Mouse (Mus musculus): ENCODE results near the gene Kcnj1. TPM values are rescaled to one million over a fixed set of nuclear protein-coding genes. Genes with fewer than 3 reads are reported as not detected.

The Kcnj1 gene
- polyA plus RNA-seq, 1 experiment from 2014 or later: not detected

DNA sequence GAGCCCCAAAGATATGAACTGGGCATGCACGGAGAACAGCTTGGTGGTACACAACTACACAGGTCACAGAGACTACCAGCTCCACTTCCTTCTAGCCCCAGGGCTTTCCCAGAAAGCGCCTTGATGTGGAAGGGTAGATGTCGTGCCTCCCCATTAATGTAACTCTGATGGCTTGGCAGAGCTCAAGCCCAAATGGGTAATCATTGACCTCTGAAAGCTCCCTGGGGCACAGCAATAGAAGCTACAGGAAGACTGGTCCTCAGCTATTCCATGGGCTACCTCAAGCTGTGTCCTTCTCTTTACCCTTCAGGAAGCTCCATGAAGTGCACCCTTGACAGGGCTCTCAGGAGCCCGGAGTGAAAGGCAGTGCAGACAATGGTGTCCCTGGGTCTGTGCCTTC is 12.6 kb downstream of the Kcnj1 start:
- Histone ChIP-seq H3K36me3 (ENCODE audit: control insufficient read depth, insufficient read depth, low read length) (no peaks in the 10 kb centered on the region), H3K4me3 (ENCODE audit: low read depth, low read length) (no peak overlapping the region), H3K4me2 (no peak overlapping the region), H3K9ac (ENCODE audit: low read depth, low read length) (no peak overlapping the region), H3K27ac (ENCODE audit: low read depth, low read length) (no peak overlapping the region), H3K4me1 (replicated peaks; ENCODE audit: control insufficient read depth, insufficient read depth, low read length) (no peaks in the 10 kb centered on the region), H3K9me3 (ENCODE audit: control insufficient read depth, low read length) (no peaks in the 10 kb centered on the region), H3K27me3 (replicated peaks; ENCODE audit: control insufficient read depth, insufficient read depth, low read length) (no peaks in the 10 kb centered on the region)
- DNase-seq (ENCODE audit: low spot score): no peak
- ATAC-seq (replicated peaks; ENCODE audit: low FRiP score): no peak
- WGBS: 75% methylated on average over 4 of the region's 4 CpGs

DNA sequence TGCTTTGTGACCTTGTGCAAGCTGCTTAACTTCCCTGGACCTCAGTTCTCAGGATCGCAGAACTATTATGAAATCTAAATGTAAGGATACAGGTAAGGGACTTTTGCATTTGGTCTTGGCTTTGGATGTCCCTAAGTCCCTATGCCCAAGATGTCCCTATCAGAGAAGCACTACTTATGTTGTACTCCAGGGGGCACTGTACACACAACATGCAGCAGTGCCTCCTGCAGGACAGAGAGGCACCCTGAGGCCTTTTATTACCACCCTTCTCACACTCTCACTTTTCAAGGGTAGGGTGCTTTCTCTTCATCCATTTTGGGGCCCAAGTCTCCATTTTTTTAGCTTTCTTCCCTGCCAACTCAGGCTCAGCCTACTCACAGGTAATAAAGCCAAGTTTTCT is 15.8 kb downstream of the Kcnj1 start:
- Histone ChIP-seq H3K9me3 (ENCODE audit: control insufficient read depth, low read length) (no peaks in the 10 kb centered on the region), H3K4me2 (no peak overlapping the region), H3K27ac (ENCODE audit: low read depth, low read length) (no peak overlapping the region), H3K9ac (ENCODE audit: low read depth, low read length) (no peak overlapping the region), H3K27me3 (replicated peaks; ENCODE audit: control insufficient read depth, insufficient read depth, low read length) (no peaks in the 10 kb centered on the region), H3K4me1 (replicated peaks; ENCODE audit: control insufficient read depth, insufficient read depth, low read length) (no peaks in the 10 kb centered on the region), H3K4me3 (ENCODE audit: low read depth, low read length) (no peak overlapping the region), H3K36me3 (ENCODE audit: control insufficient read depth, insufficient read depth, low read length) (no peaks in the 10 kb centered on the region)
- WGBS: 84% methylated on average over 1 of the region's 1 CpGs
- ATAC-seq (replicated peaks; ENCODE audit: low FRiP score): no peak
- DNase-seq (ENCODE audit: low spot score): no peak

DNA sequence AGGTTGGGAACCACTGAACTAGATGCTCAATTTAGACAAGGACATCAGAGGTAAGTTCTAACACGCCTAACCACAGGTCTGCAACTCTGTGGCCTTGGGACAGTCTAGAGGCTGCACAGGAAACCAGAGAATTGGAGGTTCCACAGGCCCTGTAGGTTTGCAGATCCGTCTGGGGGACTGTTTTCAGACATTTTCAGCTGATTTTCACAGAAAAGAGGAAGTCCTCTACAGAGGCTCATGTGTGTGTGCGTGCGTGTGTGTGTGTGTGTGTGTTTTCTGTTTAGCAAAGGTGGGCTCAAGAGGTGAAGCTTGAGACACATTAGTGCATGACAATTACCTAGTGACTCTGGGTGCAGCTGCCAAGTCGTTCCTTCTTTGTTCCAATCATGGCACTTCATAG is 18.8 kb downstream of the Kcnj1 start:
- no peaks in the 10 kb centered on the region for H3K9me3 ChIP-seq (ENCODE audit: control insufficient read depth, low read length)
- no peaks in the 10 kb centered on the region for H3K27me3 ChIP-seq (replicated peaks; ENCODE audit: control insufficient read depth, insufficient read depth, low read length)
- H3K4me1 ChIP-seq (replicated peaks; ENCODE audit: control insufficient read depth, insufficient read depth, low read length): no peaks in the 10 kb centered on the region
- H3K9ac ChIP-seq (ENCODE audit: low read depth, low read length): no peak overlapping the region
- no peak for ATAC-seq (replicated peaks; ENCODE audit: low FRiP score)
- H3K36me3 ChIP-seq (ENCODE audit: control insufficient read depth, insufficient read depth, low read length): no peaks in the 10 kb centered on the region
- no peak overlapping the region for H3K4me3 ChIP-seq (ENCODE audit: low read depth, low read length)
- DNase-seq (ENCODE audit: low spot score): no peak
- 58% methylated on average over 5 of the region's 5 CpGs for WGBS
- no peak overlapping the region for H3K4me2 ChIP-seq
- H3K27ac ChIP-seq (ENCODE audit: low read depth, low read length): no peak overlapping the region

DNA sequence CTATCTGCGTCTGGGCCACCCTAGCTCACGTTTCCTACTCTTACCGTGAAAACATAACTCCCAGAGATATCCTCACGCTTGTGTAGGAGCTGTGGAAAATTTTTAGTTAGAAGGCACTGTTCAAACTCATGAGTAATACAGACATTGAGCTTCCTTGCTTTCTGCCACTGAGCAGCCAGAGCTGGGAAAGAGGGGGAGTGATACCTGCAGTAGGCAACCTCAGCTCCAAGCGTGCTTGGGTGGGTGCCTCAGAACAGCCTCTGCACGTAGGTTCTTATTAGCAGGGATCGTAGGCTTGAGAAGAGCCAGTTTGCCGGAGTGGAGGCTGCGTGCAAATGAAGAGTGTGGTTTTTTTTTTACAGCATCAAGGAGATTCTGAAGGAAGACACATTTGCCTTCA is 19.4 kb downstream of the Kcnj1 start:
- DNase-seq (ENCODE audit: low spot score): no peak
- Histone ChIP-seq H3K4me2 (no peak overlapping the region), H3K27me3 (replicated peaks; ENCODE audit: control insufficient read depth, insufficient read depth, low read length) (no peaks in the 10 kb centered on the region), H3K9me3 (ENCODE audit: control insufficient read depth, low read length) (no peaks in the 10 kb centered on the region), H3K36me3 (ENCODE audit: control insufficient read depth, insufficient read depth, low read length) (no peaks in the 10 kb centered on the region), H3K4me3 (ENCODE audit: low read depth, low read length) (no peak overlapping the region), H3K27ac (ENCODE audit: low read depth, low read length) (no peak overlapping the region), H3K9ac (ENCODE audit: low read depth, low read length) (no peak overlapping the region), H3K4me1 (replicated peaks; ENCODE audit: control insufficient read depth, insufficient read depth, low read length) (no peaks in the 10 kb centered on the region)
- no peak for ATAC-seq (replicated peaks; ENCODE audit: low FRiP score)
- 75% methylated on average over 9 of the region's 9 CpGs for WGBS

DNA sequence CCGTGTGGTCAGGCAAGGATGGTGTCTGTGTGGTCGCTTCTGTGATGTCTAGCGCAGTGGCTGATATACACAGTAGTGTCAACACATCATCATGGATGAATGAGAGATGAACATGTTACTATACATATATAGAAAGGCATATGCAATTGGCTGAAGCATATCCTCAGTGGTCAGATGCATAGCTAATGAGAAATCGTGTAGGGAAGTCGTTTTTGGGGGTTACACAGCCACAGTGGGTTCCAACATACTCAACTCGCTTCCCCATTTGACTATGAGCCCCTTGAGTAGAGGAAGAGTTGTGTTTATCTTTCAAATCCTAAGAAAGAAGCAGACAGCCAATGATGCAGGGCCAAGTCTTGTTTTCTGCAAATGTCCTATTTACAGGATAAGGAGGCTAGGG is 20.4 kb downstream of the Kcnj1 start:
- H3K27me3 ChIP-seq (replicated peaks; ENCODE audit: control insufficient read depth, insufficient read depth, low read length): no peaks in the 10 kb centered on the region
- 72% methylated on average over 6 of the region's 6 CpGs for WGBS
- no peak overlapping the region for H3K27ac ChIP-seq (ENCODE audit: low read depth, low read length)
- no peaks in the 10 kb centered on the region for H3K4me1 ChIP-seq (replicated peaks; ENCODE audit: control insufficient read depth, insufficient read depth, low read length)
- no peak overlapping the region for H3K4me2 ChIP-seq
- ATAC-seq (replicated peaks; ENCODE audit: low FRiP score) (no peak), DNase-seq (ENCODE audit: low spot score) (no peak)
- no peak overlapping the region for H3K9ac ChIP-seq (ENCODE audit: low read depth, low read length)
- H3K36me3 ChIP-seq (ENCODE audit: control insufficient read depth, insufficient read depth, low read length): no peaks in the 10 kb centered on the region
- no peak overlapping the region for H3K4me3 ChIP-seq (ENCODE audit: low read depth, low read length)
- H3K9me3 ChIP-seq (ENCODE audit: control insufficient read depth, low read length): no peaks in the 10 kb centered on the region

DNA sequence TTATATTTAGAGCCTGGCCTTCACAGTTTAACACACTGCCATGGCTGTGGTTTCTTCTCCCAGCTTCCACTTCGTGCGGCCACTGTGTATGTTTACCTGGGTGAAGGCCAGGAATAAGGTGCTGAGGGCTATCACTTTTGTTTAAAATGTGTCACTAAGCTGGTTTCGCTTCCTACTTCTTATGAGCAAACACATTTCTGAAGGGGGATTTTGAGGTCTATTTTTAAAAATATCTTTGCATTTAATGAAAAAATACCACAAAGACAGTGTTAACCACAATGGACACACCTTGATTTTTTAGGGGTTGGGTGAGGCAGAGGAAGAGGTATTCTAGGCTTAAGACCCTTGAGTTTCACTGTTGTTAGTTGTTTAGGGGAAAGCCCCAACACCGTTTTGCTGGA is 22.5 kb downstream of the Kcnj1 start:
- Histone ChIP-seq H3K27me3 (replicated peaks; ENCODE audit: control insufficient read depth, insufficient read depth, low read length) (no peaks in the 10 kb centered on the region), H3K9me3 (ENCODE audit: control insufficient read depth, low read length) (no peaks in the 10 kb centered on the region)
- whole genome bisulfite sequencing: 77% methylated on average over 4 of the region's 4 CpGs

DNA sequence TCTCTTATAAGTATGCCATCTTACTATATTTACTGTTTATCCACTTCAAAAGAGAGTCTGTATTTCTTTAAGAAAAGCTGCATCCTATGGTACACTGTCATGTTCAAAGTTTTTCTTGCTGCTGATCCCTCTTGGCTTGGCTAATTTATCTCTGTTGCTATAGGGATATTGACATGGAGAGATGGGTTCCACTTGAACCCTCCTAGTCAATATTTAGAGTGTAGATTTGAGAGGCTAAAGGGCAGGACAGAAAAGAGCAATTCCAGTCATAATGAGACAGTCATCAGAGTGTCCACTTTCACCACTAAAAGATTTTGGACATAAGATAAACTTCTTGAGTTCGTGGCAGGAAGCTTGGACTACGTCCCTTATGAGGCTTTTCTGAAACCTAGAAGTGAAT is 27.9 kb downstream of the Kcnj1 start:
- no peaks in the 10 kb centered on the region for H3K36me3 ChIP-seq (ENCODE audit: control insufficient read depth, insufficient read depth, low read length)
- H3K4me2 ChIP-seq: peak overlapping the region; percentile 33
- no peak overlapping the region for H3K9ac ChIP-seq (ENCODE audit: low read depth, low read length)
- WGBS: 26% methylated on average over 2 of the region's 2 CpGs
- peak overlapping the region; percentile 75 for H3K27ac ChIP-seq (ENCODE audit: low read depth, low read length)
- no peak overlapping the region for H3K4me3 ChIP-seq (ENCODE audit: low read depth, low read length)
- DNase-seq (ENCODE audit: low spot score) (no peak), ATAC-seq (replicated peaks; ENCODE audit: low FRiP score) (peak; percentile 59)
- peaks cover 9% of the 10 kb centered on the region for H3K4me1 ChIP-seq (replicated peaks; ENCODE audit: control insufficient read depth, insufficient read depth, low read length)
- no peaks in the 10 kb centered on the region for H3K9me3 ChIP-seq (ENCODE audit: control insufficient read depth, low read length)
- H3K27me3 ChIP-seq (replicated peaks; ENCODE audit: control insufficient read depth, insufficient read depth, low read length): no peaks in the 10 kb centered on the region

More for the DNA sequence above, 22.5 kb downstream of the Kcnj1 start:
- no peak for DNase-seq (ENCODE audit: low spot score)
- H3K9ac ChIP-seq (ENCODE audit: low read depth, low read length): no peak overlapping the region
- no peak overlapping the region for H3K27ac ChIP-seq (ENCODE audit: low read depth, low read length)
- H3K4me3 ChIP-seq (ENCODE audit: low read depth, low read length): no peak overlapping the region
- ATAC-seq (replicated peaks; ENCODE audit: low FRiP score): no peak
- no peak overlapping the region for H3K4me2 ChIP-seq
- H3K36me3 ChIP-seq (ENCODE audit: control insufficient read depth, insufficient read depth, low read length): no peaks in the 10 kb centered on the region
- 0 out of 2 replicates have a peak, but pooled peaks cover 3% of the 10 kb centered on the region for H3K4me1 ChIP-seq (replicated peaks; ENCODE audit: control insufficient read depth, insufficient read depth, low read length)

DNA sequence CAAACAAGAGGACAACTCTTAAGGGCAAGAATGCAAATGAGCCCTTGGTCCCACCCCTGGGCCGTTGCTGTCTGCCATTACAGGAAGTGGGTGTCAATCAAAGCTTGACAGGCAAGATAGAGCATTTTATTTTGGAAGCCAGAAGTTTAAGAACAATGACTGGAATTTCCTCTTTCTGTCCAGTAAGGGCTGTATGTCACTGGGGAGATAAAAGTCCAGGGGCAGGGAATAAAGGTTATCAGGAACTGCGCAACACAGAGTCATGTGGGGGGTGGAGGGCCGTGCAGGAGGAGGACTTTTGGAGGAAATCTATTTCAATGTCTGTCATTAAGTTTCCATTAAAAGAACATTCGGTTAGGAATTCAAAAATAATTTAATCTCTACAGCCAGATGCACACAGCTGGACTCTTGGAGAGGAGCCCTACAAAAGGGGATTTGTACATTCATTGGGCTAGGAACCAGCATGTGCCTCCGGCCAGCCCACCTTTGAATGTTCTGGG is 28.4 kb downstream of the Kcnj1 start:
- no peak overlapping the region for H3K9ac ChIP-seq (ENCODE audit: low read depth, low read length)
- no peak overlapping the region for H3K4me3 ChIP-seq (ENCODE audit: low read depth, low read length)
- H3K36me3 ChIP-seq (ENCODE audit: control insufficient read depth, insufficient read depth, low read length): no peaks in the 10 kb centered on the region
- H3K27me3 ChIP-seq (replicated peaks; ENCODE audit: control insufficient read depth, insufficient read depth, low read length): no peaks in the 10 kb centered on the region
- peaks cover 9% of the 10 kb centered on the region for H3K4me1 ChIP-seq (replicated peaks; ENCODE audit: control insufficient read depth, insufficient read depth, low read length)
- ATAC-seq (replicated peaks; ENCODE audit: low FRiP score) (peak; percentile 78), DNase-seq (ENCODE audit: low spot score) (no peak)
- peak overlapping the region; percentile 33 for H3K4me2 ChIP-seq
- no peaks in the 10 kb centered on the region for H3K9me3 ChIP-seq (ENCODE audit: control insufficient read depth, low read length)
- 14% methylated on average over 5 of the region's 5 CpGs for WGBS
- H3K27ac ChIP-seq (ENCODE audit: low read depth, low read length): peak overlapping the region; percentile 75

DNA sequence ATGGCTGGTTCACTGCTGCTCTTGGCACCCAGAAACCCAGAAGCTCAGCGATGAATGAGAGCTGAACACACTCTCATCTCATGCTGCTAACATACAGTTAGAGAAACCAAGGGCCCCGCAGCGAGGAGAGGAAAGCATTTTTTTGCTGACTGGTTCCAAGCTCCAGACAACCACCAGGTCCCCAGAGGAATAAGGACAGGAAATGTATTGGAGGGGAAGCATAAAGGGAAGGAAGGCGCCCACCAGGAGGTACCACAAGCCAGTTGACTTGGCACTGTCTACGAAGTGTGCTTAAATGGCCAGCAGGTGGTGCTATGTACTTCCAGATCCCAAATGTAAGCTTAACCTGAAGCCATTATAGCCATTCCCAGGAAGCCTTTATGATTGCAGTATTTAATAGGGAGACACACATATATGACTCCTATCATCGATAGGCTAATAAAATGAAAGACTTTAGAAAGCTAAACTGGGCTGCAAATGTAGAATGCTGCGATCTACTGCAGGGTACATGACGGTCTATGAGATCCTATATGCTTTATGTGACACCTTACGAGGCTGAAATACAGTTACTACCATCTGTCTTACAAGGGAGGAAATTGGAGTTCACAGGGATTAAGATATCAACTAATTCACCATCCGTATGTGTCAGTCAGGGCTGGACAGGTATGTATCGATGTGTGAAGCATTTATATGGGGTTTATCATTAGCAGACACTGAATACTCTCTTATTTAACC is 33.1 kb downstream of the Kcnj1 start:
- Histone ChIP-seq H3K9ac (ENCODE audit: low read depth, low read length) (no peak overlapping the region), H3K4me1 (replicated peaks; ENCODE audit: control insufficient read depth, insufficient read depth, low read length) (peaks cover 4% of the 10 kb centered on the region), H3K4me2 (no peak overlapping the region), H3K4me3 (ENCODE audit: low read depth, low read length) (no peak overlapping the region), H3K27ac (ENCODE audit: low read depth, low read length) (no peak overlapping the region), H3K36me3 (ENCODE audit: control insufficient read depth, insufficient read depth, low read length) (no peaks in the 10 kb centered on the region), H3K27me3 (replicated peaks; ENCODE audit: control insufficient read depth, insufficient read depth, low read length) (peaks cover 22% of the 10 kb centered on the region), H3K9me3 (ENCODE audit: control insufficient read depth, low read length) (no peaks in the 10 kb centered on the region)
- DNase-seq (ENCODE audit: low spot score) (no peak), ATAC-seq (replicated peaks; ENCODE audit: low FRiP score) (no peak)
- 39% methylated on average over 11 of the region's 11 CpGs for WGBS
